Mouse (Mus musculus) embryonic facial prominence, embryonic 11.5 days (tissue): Measurements from ENCODE around the gene Ccdc185. TPM values are rescaled to one million over a fixed set of nuclear protein-coding genes. Genes with fewer than 3 reads are reported as not detected.

ENCODE experiments used
- ATAC-seq: fragments of 200-750 bp; cut with Nextera tagmentation; replicated peaks from 2 replicates; pipeline ENCODE4 v1.8.0; 2017; ENCODE audit warnings: low read depth; ENCODE audit not compliant: insufficient number of reproducible peaks, low FRiP score, low TSS enrichment
- DNase-seq: peaks from one replicate; pipeline ENCODE4 v3.0.0-alpha.2; 2015; ENCODE audit warnings: low spot score
- H3K27ac ChIP-seq: fragments of 300-500 bp; sonication (generic); replicated peaks from 2 replicates; pipeline ENCODE4 v1.5.1; 2014; ENCODE audit warnings: mild to moderate bottlenecking, low read depth, low read length, control low read depth
- H3K27me3 ChIP-seq: fragments of 300-500 bp; sonication (generic); 2 replicates; pipeline ENCODE4 v1.6.1; 2014; ENCODE audit warnings: mild to moderate bottlenecking, low read length, moderate library complexity, mixed read lengths; ENCODE audit not compliant: control insufficient read depth, insufficient read depth
- H3K36me3 ChIP-seq: fragments of 300-500 bp; sonication (generic); replicated peaks from 2 replicates; pipeline ENCODE4 v1.6.1; 2014; ENCODE audit warnings: low read depth, mild to moderate bottlenecking, low read length, moderate library complexity, mixed read lengths; ENCODE audit not compliant: control insufficient read depth, insufficient read depth
- H3K4me1 ChIP-seq: fragments of 300-500 bp; sonication (generic); 2 replicates; pipeline ENCODE4 v1.6.1; 2014; ENCODE audit warnings: low read length, mixed read lengths; ENCODE audit not compliant: control insufficient read depth, insufficient read depth
- H3K4me2 ChIP-seq: fragments of 300-500 bp; sonication (generic); 2 replicates; pipeline ENCODE4 v1.6.1; 2014; ENCODE audit warnings: low read depth, mild to moderate bottlenecking, control low read depth, low read length, moderate library complexity
- H3K4me3 ChIP-seq: fragments of 300-500 bp; sonication (generic); 2 replicates; pipeline ENCODE4 v1.5.1; 2014; ENCODE audit warnings: low read depth, low read length, control low read depth
- H3K9ac ChIP-seq: fragments of 300-500 bp; sonication (generic); replicated peaks from 2 replicates; pipeline ENCODE4 v1.6.1; 2014; ENCODE audit warnings: mild to moderate bottlenecking, control low read depth, low read length
- H3K9me3 ChIP-seq: fragments of 300-500 bp; sonication (generic); replicated peaks from 2 replicates; pipeline ENCODE4 v1.6.1; 2016; ENCODE audit warnings: mild to moderate bottlenecking, low read length, inconsistent platforms, mixed read lengths; ENCODE audit not compliant: control insufficient read depth
- WGBS: fragments of 180-500 bp; shearing (Covaris S2); extraction: QIAGEN DNeasy Blood & Tissue Kit; methylation state at CpG from one replicate; pipeline ENCODE4 v1.1.7; 2014; 5-methylcytosine and 5-hydroxymethylcytosine counted together
- polyA plus RNA-seq: library from polyadenylated mRNA; unstranded; fragments of >200 nt; fragmentation: Nextera tagmentation; extraction: Ambion mirVana; gene quantifications from 2 replicates; pipeline ENCODE4 v1.2.1, GENCODE M21; 2014

Gene Ccdc185
- polyA plus RNA-seq, 1 experiment from 2014 or later, result not detected

DNA sequence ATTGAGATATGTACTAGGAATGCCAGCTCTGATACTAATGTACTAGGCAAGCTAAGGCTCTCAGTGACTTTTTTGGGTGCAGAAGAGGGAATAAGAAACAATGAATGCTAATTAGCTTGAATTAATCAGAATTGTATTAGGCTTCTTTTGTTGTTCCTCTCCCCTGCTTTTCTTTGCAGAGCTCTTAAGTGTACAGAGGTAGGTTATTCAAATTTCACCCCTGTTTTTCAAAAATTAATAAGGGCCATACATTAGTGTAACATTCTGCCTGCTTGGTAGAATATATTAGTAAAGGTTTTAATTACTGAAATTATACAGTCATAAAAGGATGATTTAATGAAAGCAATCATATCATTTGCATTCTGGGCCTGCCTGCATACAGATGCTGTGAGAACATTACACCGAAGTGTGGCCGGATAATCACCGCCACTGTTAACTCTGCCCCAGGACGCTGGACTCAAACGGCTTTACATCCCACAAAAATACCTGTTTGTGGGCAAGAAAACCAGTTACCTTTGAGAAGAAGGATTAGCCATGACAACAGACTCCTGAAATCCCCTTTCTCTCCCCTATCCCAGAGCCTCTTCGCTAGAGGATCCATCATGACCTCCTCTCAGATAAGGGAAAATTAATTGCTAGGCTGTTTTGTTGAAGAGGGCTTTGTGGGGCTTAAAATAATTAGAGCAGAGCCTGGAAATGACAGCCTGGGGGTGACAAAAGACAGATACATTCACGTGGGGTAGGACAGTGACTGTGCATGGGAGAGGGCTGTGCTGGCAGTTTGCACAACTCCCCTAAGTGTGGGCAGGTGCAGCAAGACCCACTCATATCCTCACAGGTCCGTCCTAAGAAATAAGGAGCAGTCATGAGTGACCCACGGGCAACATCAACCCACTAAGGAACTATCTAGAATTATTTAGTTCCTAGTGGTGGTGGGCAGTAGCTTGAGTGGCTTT lies 49.3 kb downstream of the Ccdc185 start:
- Histone ChIP-seq H3K4me3 (no peak overlapping the region), H3K36me3 (no peaks in the 10 kb centered on the region), H3K9me3 (no peaks in the 10 kb centered on the region), H3K27me3 (no peaks in the 10 kb centered on the region), H3K27ac (no peak overlapping the region), H3K9ac (no peak overlapping the region), H3K4me2 (no peak overlapping the region), H3K4me1 (no peaks in the 10 kb centered on the region)
- no peak for ATAC-seq
- WGBS, result 69% methylated on average over 9 of the region's 9 CpGs
- no peak for DNase-seq

Other genes starting within 250 kb of the Ccdc185 start
- gene Capn2, start 231.6 kb downstream of the Ccdc185 start, polyA plus RNA-seq, result 80.8 and 89.1 TPM in 2 replicates
- gene Capn8, start 184.2 kb downstream of the Ccdc185 start, polyA plus RNA-seq, result not detected in 2 replicates
- gene Susd4, start 14.7 kb upstream of the Ccdc185 start, polyA plus RNA-seq, result 13.1 and 16.8 TPM in 2 replicates
- 0.59 and 1.0 TPM in 2 replicates for gene Tlr5, start 205.6 kb upstream of the Ccdc185 start, polyA plus RNA-seq